ENCODE assay signal across 7 mouse cellular contexts in the genomic region with DNA sequence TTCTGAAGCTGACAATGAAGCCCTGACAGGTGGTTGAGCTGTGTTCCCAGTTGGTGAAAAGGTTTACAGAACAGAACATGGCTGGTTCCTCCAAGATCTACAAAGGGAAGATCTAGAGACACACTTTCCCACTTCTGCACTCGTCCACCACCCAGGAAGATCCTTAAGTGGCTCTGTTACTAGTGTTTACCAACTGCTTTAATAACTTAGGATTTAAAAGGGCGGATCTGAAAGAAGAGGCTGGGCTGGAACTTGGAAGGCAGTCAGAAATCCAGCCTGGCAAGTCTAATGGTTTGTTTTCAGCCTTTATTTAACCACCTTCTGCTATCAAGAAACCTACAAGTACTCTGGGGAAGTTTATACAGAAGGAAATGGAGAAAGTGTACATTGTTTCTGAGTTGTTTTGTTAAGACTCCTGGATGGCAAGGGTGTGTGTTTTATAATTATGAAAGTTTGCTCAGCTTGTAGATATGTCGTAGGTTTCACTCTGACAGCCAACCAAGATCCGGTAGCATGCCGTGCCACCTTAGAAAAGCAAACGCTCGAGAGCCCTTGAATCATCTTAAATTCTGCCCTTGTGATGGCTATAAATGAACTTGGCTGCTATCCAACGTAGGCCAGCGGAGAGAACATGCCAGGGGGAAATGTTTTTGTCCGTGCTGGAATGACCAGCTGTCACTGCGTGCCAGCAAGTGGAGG.
A peak's percentile ranks its signal among the peaks of the same experiment; 100 is the strongest.
DNase-seq lines count a peak whose midpoint lies in the region; ATAC-seq lines count a peak whose summit lies in the region.

No protein-coding gene starts in this region.

- peak; percentile 37 to 53 for DNase-seq in right cerebral cortex, adult 2 months (ENCODE audit: low spot score in 2 of 2)
- DNase-seq in right cerebral cortex, postnatal 14 days = no peak
- peak; percentile 47 to 50 for DNase-seq in cerebellum, postnatal 25 days
- peak; percentile 77 for DNase-seq in large intestine, adult 2 months (ENCODE audit: low read depth, low spot score)
- no peak for DNase-seq in testis, postnatal 14 days (ENCODE audit: low spot score)

- no peaks in the 10 kb centered on the region for H3K36me3 ChIP-seq in heart, embryonic 14.5 days (ENCODE audit: control insufficient read depth, insufficient read depth, low read length)
- no peaks in the 10 kb centered on the region for H3K36me3 ChIP-seq in stomach, embryonic 14.5 days (ENCODE audit: control insufficient read depth, insufficient read depth, low read length)

- peak overlapping the region; percentile 2 to 6; a peak in 2 of 4 replicates for H3K4me3 ChIP-seq in heart, embryonic 14.5 days (ENCODE audit: control insufficient read depth in 1 of 2, insufficient read depth in 1 of 2, low read depth in 1 of 2, low read length in 2 of 2)
- H3K4me3 ChIP-seq in stomach, embryonic 14.5 days (ENCODE audit: low read depth, low read length) = no peak overlapping the region

- H3K27me3 ChIP-seq in heart, embryonic 14.5 days (ENCODE audit: control insufficient read depth, insufficient read depth, low read length) = no peaks in the 10 kb centered on the region
- no peaks in the 10 kb centered on the region for H3K27me3 ChIP-seq in stomach, embryonic 14.5 days (ENCODE audit: control insufficient read depth, insufficient read depth, low read length)

- peaks cover 11 to 25% of the 10 kb centered on the region in 2 experiments for H3K4me1 ChIP-seq in heart, embryonic 14.5 days (ENCODE audit: control insufficient read depth in 2 of 2, insufficient read depth in 2 of 2, low read length in 2 of 2)
- H3K4me1 ChIP-seq in stomach, embryonic 14.5 days (ENCODE audit: control insufficient read depth, insufficient read depth, low read length) = peaks cover 3% of the 10 kb centered on the region

- no peak; the same call in 1 of the 2 replicates for ATAC-seq in heart, embryonic 14.5 days (ENCODE audit: insufficient number of reproducible peaks, insufficient read depth, low FRiP score, low read depth)
- peak; percentile 75 for ATAC-seq in stomach, embryonic 14.5 days (ENCODE audit: insufficient number of reproducible peaks, insufficient read depth, low FRiP score, low read depth)

- no peaks in the 10 kb centered on the region for H3K9me3 ChIP-seq in heart, embryonic 14.5 days (ENCODE audit: control insufficient read depth, low read length)
- H3K9me3 ChIP-seq in stomach, embryonic 14.5 days (ENCODE audit: control insufficient read depth, low read depth, low read length) = no peaks in the 10 kb centered on the region

- peak overlapping the region; percentile 66 for H3K9ac ChIP-seq in heart, embryonic 14.5 days (ENCODE audit: low read length)
- no peak overlapping the region for H3K9ac ChIP-seq in stomach, embryonic 14.5 days (replicated peaks; ENCODE audit: low read depth, low read length)

- 13% methylated on average over 11 of the region's 11 CpGs for WGBS in heart, embryonic 14.5 days
- 12% methylated on average over 11 of the region's 11 CpGs for WGBS in large intestine, adult 2 months
- WGBS in stomach, embryonic 14.5 days = 23% methylated on average over 11 of the region's 11 CpGs

- peak overlapping the region; percentile 84 to 91 for H3K27ac ChIP-seq in heart, embryonic 14.5 days (replicated peaks in 1 of 2; ENCODE audit: control insufficient read depth in 1 of 2, insufficient read depth in 1 of 2, low read depth in 2 of 2, low read length in 2 of 2)
- H3K27ac ChIP-seq in stomach, embryonic 14.5 days (ENCODE audit: low read length) = peak overlapping the region; percentile 74

- peak overlapping the region; percentile 57 for H3K4me2 ChIP-seq in heart, embryonic 14.5 days (ENCODE audit: low read length)
- H3K4me2 ChIP-seq in stomach, embryonic 14.5 days (replicated peaks; ENCODE audit: low read depth, low read length) = peak overlapping the region; percentile 26

Comparison
In these comparisons a context has a peak if more than half of its experiments do, and no peak if none do; other contexts are left out.
1. DNase-seq: peak in right cerebral cortex, adult 2 months (2 of 2), cerebellum, postnatal 25 days (2 of 2) and large intestine, adult 2 months (single experiment); none in right cerebral cortex, postnatal 14 days (single experiment) and testis, postnatal 14 days (single experiment).